Mouse (Mus musculus) adrenal gland (tissue): Measurements from ENCODE around the gene Fau.

ENCODE experiments used
- microRNA-seq, 2 experiments: library from miRNA; unstranded; fragments of <30 nt; microRNA quantifications; one replicate each; pipeline ENCODE4; 2019

Gene Fau

Small RNAs within 50 kb of the gene (microRNA-seq; reads per million reads assigned to microRNA genes)
- gene Mir6988 = 1.0 to 2.2 reads per million in 2 experiments
